Mouse (Mus musculus): ENCODE results near the gene Atp1a4. TPM values are rescaled to one million over a fixed set of nuclear protein-coding genes. Genes with fewer than 3 reads are reported as not detected.

Gene Atp1a4
- total and polyA plus RNA-seq, 2 experiments from 2014 or later = not detected

DNA sequence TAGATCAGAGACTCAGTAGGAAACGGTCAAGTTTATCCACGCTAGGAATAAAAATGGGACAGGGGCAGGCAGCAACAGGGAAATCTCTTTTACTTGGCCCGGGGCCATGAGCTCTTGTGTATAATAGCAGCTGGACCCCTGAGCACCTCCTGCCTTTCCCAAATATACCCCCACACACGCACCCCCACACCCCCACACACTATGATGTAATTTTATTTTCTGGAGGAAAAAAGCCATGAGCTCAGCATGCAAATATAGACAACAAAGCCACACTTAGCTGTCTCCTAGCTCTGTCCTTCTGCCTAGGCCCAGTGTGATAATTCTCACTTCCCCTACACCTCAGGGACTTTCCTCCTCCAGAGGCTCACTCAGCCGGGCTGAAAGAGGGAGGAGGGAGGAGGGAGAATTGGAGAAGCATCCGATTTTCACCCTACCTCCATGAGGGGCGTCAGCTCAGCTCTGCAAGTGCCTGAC lies 51.1 kb downstream of the Atp1a4 start:
- Histone ChIP-seq H3K27me3 (ENCODE audit: insufficient read depth, low read length) (no peaks in the 10 kb centered on the region), H3K4me1 (ENCODE audit: insufficient read depth) (peaks cover 34% of the 10 kb centered on the region), H3K9ac (peak overlapping the region; percentile 99), H3K27ac (ENCODE audit: low read depth, low read length) (peak overlapping the region; percentile 97), H3K36me3 (ENCODE audit: insufficient read depth) (no peaks in the 10 kb centered on the region), H3K4me2 (ENCODE audit: low read depth) (peak overlapping the region; percentile 91), H3K4me3 (ENCODE audit: low read depth, low read length) (peak overlapping the region; percentile 73), H3K9me3 (ENCODE audit: low read length) (no peaks in the 10 kb centered on the region)
- peak; percentile 7 for ATAC-seq
- DNase-seq = peak; percentile 53
- 8% methylated on average over 7 of the region's 7 CpGs for WGBS
- no peak for TF ChIP-seq CTCF (IDR thresholded peaks at IDR 0.05; ENCODE audit: low read depth)

DNA sequence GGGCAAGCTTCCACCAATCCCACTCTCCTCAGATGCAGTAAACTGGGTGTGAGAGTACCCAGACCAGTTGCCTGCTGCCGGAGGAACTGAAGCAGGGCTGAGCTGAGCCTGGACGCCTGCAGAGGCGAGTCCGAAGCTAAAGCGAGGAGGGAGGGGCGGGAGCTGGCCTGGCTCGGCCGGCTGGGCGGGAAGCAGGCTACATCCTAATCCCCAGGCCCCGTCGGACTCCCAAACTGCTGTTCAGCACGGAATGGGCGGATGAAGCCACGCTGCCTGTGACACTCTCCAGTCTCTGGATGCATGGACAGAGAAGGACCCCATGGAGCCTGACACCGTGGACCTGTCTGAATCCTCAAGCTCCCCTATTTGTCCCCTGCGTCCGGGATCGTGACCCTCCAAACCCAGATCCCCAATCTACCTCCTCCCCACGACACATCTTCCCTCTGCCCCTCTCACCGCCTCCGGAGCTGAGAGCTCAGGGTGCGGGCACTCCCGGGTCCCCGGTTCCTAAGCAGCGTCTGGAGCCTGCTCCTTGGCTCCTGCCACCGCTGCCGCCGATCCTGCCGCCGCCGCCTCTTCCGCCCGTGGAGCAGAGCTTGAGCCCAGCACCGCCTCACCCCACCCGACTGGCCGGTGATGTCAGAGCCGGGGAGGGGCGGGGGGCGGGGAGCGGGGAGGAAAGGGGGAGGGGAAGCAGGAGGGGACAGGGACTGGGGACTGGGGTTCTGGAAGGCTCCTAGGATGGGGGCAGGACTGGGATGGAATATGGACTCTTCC lies 51.9 kb downstream of the Atp1a4 start, which contains the start of gene Pea15a:
Pea15a (minus strand) TSS at position 664 of the 777 bp plus-strand sequence.
- ATAC-seq (peak; percentile 77), DNase-seq (peak; percentile 85)
- no peak for TF ChIP-seq CTCF (IDR thresholded peaks at IDR 0.05; ENCODE audit: low read depth)
- Histone ChIP-seq H3K9ac (peak within 1 kb of the TSS; percentile 99), H3K4me3 (ENCODE audit: low read depth, low read length) (peak within 1 kb of the TSS; percentile 73), H3K36me3 (ENCODE audit: insufficient read depth) (no peaks in the 10 kb centered on the region), H3K27me3 (ENCODE audit: insufficient read depth, low read length) (no peaks in the 10 kb centered on the region), H3K4me1 (ENCODE audit: insufficient read depth) (peaks cover 42% of the 10 kb centered on the region), H3K9me3 (ENCODE audit: low read length) (no peaks in the 10 kb centered on the region), H3K27ac (ENCODE audit: low read depth, low read length) (peak within 1 kb of the TSS; percentile 97), H3K4me2 (ENCODE audit: low read depth) (peak within 1 kb of the TSS; percentile 91)
- WGBS = 1% methylated on average over 38 of the region's 40 CpGs

GRCm38 (mm10) chr1:172205741-172206087 lies 52.5 kb downstream of the Atp1a4 start:
- TF ChIP-seq CTCF (IDR thresholded peaks at IDR 0.05; ENCODE audit: low read depth) = no peak
- Histone ChIP-seq H3K9ac (peak overlapping the region; percentile 99), H3K9me3 (ENCODE audit: low read length) (no peaks in the 10 kb centered on the region), H3K36me3 (ENCODE audit: insufficient read depth) (no peaks in the 10 kb centered on the region), H3K27me3 (ENCODE audit: insufficient read depth, low read length) (no peaks in the 10 kb centered on the region), H3K4me2 (ENCODE audit: low read depth) (peak overlapping the region; percentile 91), H3K4me1 (ENCODE audit: insufficient read depth) (peaks cover 47% of the 10 kb centered on the region), H3K4me3 (ENCODE audit: low read depth, low read length) (peak overlapping the region; percentile 73), H3K27ac (ENCODE audit: low read depth, low read length) (peak overlapping the region; percentile 97)
- ATAC-seq (peak; percentile 34), DNase-seq (no peak)
- 1% methylated on average over 3 of the region's 3 CpGs for WGBS

GRCm38 (mm10) chr1:172204814-172205740 lies 53.1 kb downstream of the Atp1a4 start:
- H3K9ac ChIP-seq = peak overlapping the region; percentile 99
- peak overlapping the region; percentile 97 for H3K27ac ChIP-seq (ENCODE audit: low read depth, low read length)
- 5% methylated on average over 15 of the region's 15 CpGs for WGBS
- peak overlapping the region; percentile 91 for H3K4me2 ChIP-seq (ENCODE audit: low read depth)
- peak overlapping the region; percentile 73 for H3K4me3 ChIP-seq (ENCODE audit: low read depth, low read length)
- no peak for ATAC-seq
- no peak for TF ChIP-seq CTCF (IDR thresholded peaks at IDR 0.05; ENCODE audit: low read depth)
- no peaks in the 10 kb centered on the region for H3K27me3 ChIP-seq (ENCODE audit: insufficient read depth, low read length)
- peaks cover 4% of the 10 kb centered on the region for H3K36me3 ChIP-seq (ENCODE audit: insufficient read depth)
- no peaks in the 10 kb centered on the region for H3K9me3 ChIP-seq (ENCODE audit: low read length)
- peak; percentile 55 for DNase-seq
- H3K4me1 ChIP-seq (ENCODE audit: insufficient read depth) = peaks cover 52% of the 10 kb centered on the region

GRCm38 (mm10) chr1:172204033-172204813 lies 54.0 kb downstream of the Atp1a4 start:
- WGBS = 9% methylated on average over 9 of the region's 9 CpGs
- Histone ChIP-seq H3K4me2 (ENCODE audit: low read depth) (peak overlapping the region; percentile 91), H3K27ac (ENCODE audit: low read depth, low read length) (peak overlapping the region; percentile 97), H3K36me3 (ENCODE audit: insufficient read depth) (peaks cover 11% of the 10 kb centered on the region), H3K4me3 (ENCODE audit: low read depth, low read length) (peak overlapping the region; percentile 73), H3K27me3 (ENCODE audit: insufficient read depth, low read length) (no peaks in the 10 kb centered on the region), H3K9ac (peak overlapping the region; percentile 99), H3K9me3 (ENCODE audit: low read length) (no peaks in the 10 kb centered on the region), H3K4me1 (ENCODE audit: insufficient read depth) (peaks cover 56% of the 10 kb centered on the region)
- ATAC-seq (no peak), DNase-seq (peak; percentile 26)
- TF ChIP-seq CTCF (IDR thresholded peaks at IDR 0.05; ENCODE audit: low read depth) = no peak

- Histone ChIP-seq H3K4me3 (ENCODE audit: low read depth, low read length) (no peak overlapping the region), H3K9me3 (ENCODE audit: low read length) (no peaks in the 10 kb centered on the region), H3K36me3 (ENCODE audit: insufficient read depth) (peaks cover 17% of the 10 kb centered on the region), H3K4me2 (ENCODE audit: low read depth) (peak overlapping the region; percentile 91), H3K27ac (ENCODE audit: low read depth, low read length) (peak overlapping the region; percentile 97), H3K9ac (peak overlapping the region; percentile 99; the same call in 1 of the 2 replicates), H3K4me1 (ENCODE audit: insufficient read depth) (peaks cover 56% of the 10 kb centered on the region), H3K27me3 (ENCODE audit: insufficient read depth, low read length) (no peaks in the 10 kb centered on the region)
- TF ChIP-seq CTCF (IDR thresholded peaks at IDR 0.05; ENCODE audit: low read depth) = no peak
- ATAC-seq = no peak
- WGBS = 3% methylated on average over 4 of the region's 4 CpGs
- no peak for DNase-seq
Measured at GRCm38 (mm10) chr1:172203566-172203965, 54.6 kb downstream of the Atp1a4 start.
